Mouse (Mus musculus): ENCODE data around the gene Icmt. TPM values are rescaled to one million over a fixed set of nuclear protein-coding genes. Genes with fewer than 3 reads are reported as not detected.

Gene Icmt
- polyA plus RNA-seq, 1 experiment from 2014 or later = 19.3 TPM

DNA sequence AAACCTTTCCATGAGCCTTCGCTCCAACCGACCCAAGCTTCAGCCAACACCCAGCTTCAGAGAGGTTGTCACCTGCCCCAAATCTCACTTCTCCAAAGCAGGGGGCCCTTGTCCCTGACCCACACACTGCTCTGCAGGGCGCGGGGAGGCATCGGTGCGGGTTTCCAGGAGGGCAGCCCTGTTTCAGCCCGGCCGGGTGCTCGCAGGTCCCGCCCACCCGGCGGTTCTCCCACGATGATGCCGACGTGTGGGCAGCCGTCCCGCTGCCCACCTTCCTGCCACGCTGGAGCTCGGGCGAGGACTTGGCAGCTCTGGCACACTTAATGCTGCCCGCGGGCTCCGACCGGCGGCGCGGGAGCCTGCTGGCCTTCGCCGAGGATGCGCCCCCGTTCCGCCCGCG, 14.3 kb upstream of the Icmt start:
- 0 out of 2 replicates have a peak overlapping the region, but pooled peaks have one; percentile 38 for H3K9ac ChIP-seq (ENCODE audit: low read length)
- no peak for ATAC-seq (replicated peaks; ENCODE audit: extremely low read depth, insufficient read depth, low FRiP score)

DNA sequence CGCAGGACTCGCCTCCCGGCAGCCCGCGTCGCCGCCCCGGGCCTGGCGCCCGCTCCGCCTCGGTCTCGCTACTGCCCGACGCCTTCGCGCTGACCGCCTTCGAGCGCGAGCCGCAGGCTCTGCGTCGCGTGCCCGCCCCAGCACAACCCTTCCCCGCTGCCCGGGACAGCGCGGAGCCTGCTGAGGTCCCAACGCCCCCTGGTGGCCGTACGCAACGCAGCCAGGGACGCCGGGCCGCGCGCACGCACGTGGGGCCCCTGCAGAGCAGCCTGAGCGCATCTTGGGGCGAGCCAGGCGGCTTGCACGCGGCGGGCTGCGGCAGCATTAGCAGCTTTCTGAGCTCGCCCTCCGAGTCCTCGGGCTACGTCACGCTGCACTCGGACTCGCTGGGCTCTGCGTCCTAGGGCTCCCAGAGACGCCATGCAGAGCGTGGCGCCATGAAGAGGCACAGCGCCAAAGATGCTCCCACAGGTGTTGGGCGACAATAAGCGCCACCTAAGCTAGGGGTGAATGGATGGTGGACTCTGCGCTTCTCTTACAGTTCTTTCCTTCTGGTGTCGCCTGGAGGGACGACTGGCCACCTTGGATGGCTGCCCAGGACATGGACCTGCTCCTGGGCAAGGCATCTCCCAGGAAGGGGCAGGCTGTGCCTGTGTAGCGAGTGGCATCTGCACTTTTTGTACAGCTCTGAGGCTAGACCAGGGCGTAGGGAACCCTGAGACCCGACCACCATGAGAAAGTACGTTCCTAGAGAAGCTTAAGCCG, 13.7 kb upstream of the Icmt start:
- WGBS = 6% methylated on average over 70 of the region's 70 CpGs
- peak; percentile 82 for ATAC-seq (replicated peaks; ENCODE audit: extremely low read depth, insufficient read depth, low FRiP score)

More for the DNA sequence above, 14.3 kb upstream of the Icmt start:
- Histone ChIP-seq H3K27me3 (ENCODE audit: control insufficient read depth, insufficient read depth, low read length) (peaks cover 58% of the 10 kb centered on the region), H3K9me3 (replicated peaks; ENCODE audit: control insufficient read depth, low read length) (no peaks in the 10 kb centered on the region), H3K4me3 (ENCODE audit: low read length) (peak overlapping the region; percentile 34), H3K27ac (ENCODE audit: low read length) (no peak overlapping the region), H3K4me1 (ENCODE audit: control insufficient read depth, insufficient read depth, low read length) (peaks cover 13% of the 10 kb centered on the region), H3K36me3 (ENCODE audit: control insufficient read depth, insufficient read depth) (no peaks in the 10 kb centered on the region; the same call in 1 of the 2 replicates), H3K4me2 (ENCODE audit: low read depth, low read length) (peak overlapping the region; percentile 62)
- WGBS = 24% methylated on average over 34 of the region's 34 CpGs

GRCm38 (mm10) chr4:152285505-152285904, 11.5 kb upstream of the Icmt start:
- WGBS = 2% methylated on average over 10 of the region's 10 CpGs
- Histone ChIP-seq H3K36me3 (ENCODE audit: control insufficient read depth, insufficient read depth) (no peaks in the 10 kb centered on the region), H3K27me3 (ENCODE audit: control insufficient read depth, insufficient read depth, low read length) (peaks cover 79% of the 10 kb centered on the region), H3K9ac (ENCODE audit: low read length) (no peak overlapping the region), H3K4me1 (ENCODE audit: control insufficient read depth, insufficient read depth, low read length) (peaks cover 15% of the 10 kb centered on the region), H3K27ac (ENCODE audit: low read length) (no peak overlapping the region), H3K9me3 (replicated peaks; ENCODE audit: control insufficient read depth, low read length) (no peaks in the 10 kb centered on the region), H3K4me2 (ENCODE audit: low read depth, low read length) (no peak overlapping the region), H3K4me3 (ENCODE audit: low read length) (no peak overlapping the region)
- 0 out of 2 replicates have a peak, but pooled peaks have one; percentile 23 for ATAC-seq (replicated peaks; ENCODE audit: extremely low read depth, insufficient read depth, low FRiP score)

More for the DNA sequence above, 13.7 kb upstream of the Icmt start:
- H3K4me2 ChIP-seq (ENCODE audit: low read depth, low read length) = peak overlapping the region; percentile 62
- H3K27ac ChIP-seq (ENCODE audit: low read length) = no peak overlapping the region
- peaks cover 13% of the 10 kb centered on the region for H3K4me1 ChIP-seq (ENCODE audit: control insufficient read depth, insufficient read depth, low read length)
- H3K4me3 ChIP-seq (ENCODE audit: low read length) = peak overlapping the region; percentile 34
- H3K36me3 ChIP-seq (ENCODE audit: control insufficient read depth, insufficient read depth) = no peaks in the 10 kb centered on the region
- H3K27me3 ChIP-seq (ENCODE audit: control insufficient read depth, insufficient read depth, low read length) = peaks cover 65% of the 10 kb centered on the region
- H3K9me3 ChIP-seq (replicated peaks; ENCODE audit: control insufficient read depth, low read length) = no peaks in the 10 kb centered on the region
- 0 out of 2 replicates have a peak overlapping the region, but pooled peaks have one; percentile 38 for H3K9ac ChIP-seq (ENCODE audit: low read length)

GRCm38 (mm10) chr4:152286183-152286582, 10.8 kb upstream of the Icmt start:
- Histone ChIP-seq H3K4me3 (ENCODE audit: low read length) (no peak overlapping the region), H3K27me3 (ENCODE audit: control insufficient read depth, insufficient read depth, low read length) (peaks cover 83% of the 10 kb centered on the region), H3K9me3 (replicated peaks; ENCODE audit: control insufficient read depth, low read length) (no peaks in the 10 kb centered on the region), H3K36me3 (ENCODE audit: control insufficient read depth, insufficient read depth) (no peaks in the 10 kb centered on the region), H3K27ac (ENCODE audit: low read length) (no peak overlapping the region), H3K9ac (ENCODE audit: low read length) (no peak overlapping the region), H3K4me1 (ENCODE audit: control insufficient read depth, insufficient read depth, low read length) (peaks cover 17% of the 10 kb centered on the region), H3K4me2 (ENCODE audit: low read depth, low read length) (peak overlapping the region; percentile 16; the same call in 1 of the 2 replicates)
- no peak for ATAC-seq (replicated peaks; ENCODE audit: extremely low read depth, insufficient read depth, low FRiP score)
- WGBS = 4% methylated on average over 32 of the region's 32 CpGs

- Histone ChIP-seq H3K4me2 (ENCODE audit: low read depth, low read length) (no peak overlapping the region), H3K4me3 (ENCODE audit: low read length) (no peak overlapping the region), H3K36me3 (ENCODE audit: control insufficient read depth, insufficient read depth) (no peaks in the 10 kb centered on the region), H3K9me3 (replicated peaks; ENCODE audit: control insufficient read depth, low read length) (no peaks in the 10 kb centered on the region), H3K4me1 (ENCODE audit: control insufficient read depth, insufficient read depth, low read length) (peaks cover 17% of the 10 kb centered on the region), H3K27ac (ENCODE audit: low read length) (no peak overlapping the region), H3K9ac (ENCODE audit: low read length) (no peak overlapping the region), H3K27me3 (ENCODE audit: control insufficient read depth, insufficient read depth, low read length) (peaks cover 83% of the 10 kb centered on the region)
- 7% methylated on average over 26 of the region's 26 CpGs for WGBS
- ATAC-seq (replicated peaks; ENCODE audit: extremely low read depth, insufficient read depth, low FRiP score) = no peak
Observed at GRCm38 (mm10) chr4:152286887-152287286, 10.1 kb upstream of the Icmt start.

DNA sequence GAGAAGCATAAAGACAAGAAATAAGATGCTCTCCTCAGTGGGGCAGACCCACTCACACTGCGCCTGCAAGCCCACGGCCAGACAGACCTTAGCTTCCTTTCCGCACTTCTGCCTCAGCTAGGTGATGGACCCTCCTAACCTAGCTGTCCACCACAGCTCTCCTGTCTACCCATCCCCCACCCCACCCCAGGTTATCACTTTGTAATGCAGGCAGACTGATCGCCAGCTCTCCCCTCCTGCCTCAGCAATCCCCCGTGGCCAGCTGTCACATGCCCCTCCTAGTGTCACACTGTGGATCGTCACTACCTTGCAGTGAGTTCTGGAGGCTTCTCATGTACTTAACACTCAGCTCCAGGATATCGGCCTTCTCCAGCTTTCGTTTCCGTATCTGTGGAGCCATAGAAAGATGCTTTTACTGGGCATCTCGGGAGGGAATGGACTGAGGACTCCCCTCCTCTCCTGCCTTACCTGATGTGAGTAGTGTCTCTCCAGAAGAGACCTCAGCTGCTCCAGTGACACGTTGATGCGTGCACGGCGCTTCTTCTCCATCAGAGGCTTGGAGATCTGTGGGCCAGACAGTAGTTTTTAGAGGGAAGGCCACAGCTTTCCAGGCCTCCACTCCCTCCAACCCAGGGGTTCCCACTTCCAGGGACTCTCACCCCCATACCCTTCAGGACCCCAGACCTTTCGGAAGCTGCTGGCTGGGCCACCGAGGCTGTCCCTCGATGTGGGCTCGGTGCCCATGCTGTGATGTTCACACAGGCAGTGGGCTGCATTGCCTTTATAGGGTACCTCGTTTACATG, 9.5 kb upstream of the Icmt start:
- no peak overlapping the region for H3K9ac ChIP-seq (ENCODE audit: low read length)
- peaks cover 82% of the 10 kb centered on the region for H3K27me3 ChIP-seq (ENCODE audit: control insufficient read depth, insufficient read depth, low read length)
- 20% methylated on average over 19 of the region's 19 CpGs for WGBS
- no peak overlapping the region for H3K27ac ChIP-seq (ENCODE audit: low read length)
- H3K4me2 ChIP-seq (ENCODE audit: low read depth, low read length) = no peak overlapping the region
- no peaks in the 10 kb centered on the region for H3K36me3 ChIP-seq (ENCODE audit: control insufficient read depth, insufficient read depth)
- peaks cover 17% of the 10 kb centered on the region for H3K4me1 ChIP-seq (ENCODE audit: control insufficient read depth, insufficient read depth, low read length)
- no peak for ATAC-seq (replicated peaks; ENCODE audit: extremely low read depth, insufficient read depth, low FRiP score)
- H3K9me3 ChIP-seq (replicated peaks; ENCODE audit: control insufficient read depth, low read length) = no peaks in the 10 kb centered on the region
- H3K4me3 ChIP-seq (ENCODE audit: low read length) = no peak overlapping the region

GRCm38 (mm10) chr4:152288398-152288945, 8.6 kb upstream of the Icmt start:
- no peak overlapping the region for H3K4me2 ChIP-seq (ENCODE audit: low read depth, low read length)
- H3K4me1 ChIP-seq (ENCODE audit: control insufficient read depth, insufficient read depth, low read length) = peaks cover 10% of the 10 kb centered on the region
- ATAC-seq (replicated peaks; ENCODE audit: extremely low read depth, insufficient read depth, low FRiP score) = no peak
- no peak overlapping the region for H3K9ac ChIP-seq (ENCODE audit: low read length)
- H3K27me3 ChIP-seq (ENCODE audit: control insufficient read depth, insufficient read depth, low read length) = peaks cover 82% of the 10 kb centered on the region
- 58% methylated on average over 18 of the region's 18 CpGs for WGBS
- H3K36me3 ChIP-seq (ENCODE audit: control insufficient read depth, insufficient read depth) = no peaks in the 10 kb centered on the region
- H3K9me3 ChIP-seq (replicated peaks; ENCODE audit: control insufficient read depth, low read length) = no peaks in the 10 kb centered on the region
- H3K27ac ChIP-seq (ENCODE audit: low read length) = no peak overlapping the region
- H3K4me3 ChIP-seq (ENCODE audit: low read length) = no peak overlapping the region

DNA sequence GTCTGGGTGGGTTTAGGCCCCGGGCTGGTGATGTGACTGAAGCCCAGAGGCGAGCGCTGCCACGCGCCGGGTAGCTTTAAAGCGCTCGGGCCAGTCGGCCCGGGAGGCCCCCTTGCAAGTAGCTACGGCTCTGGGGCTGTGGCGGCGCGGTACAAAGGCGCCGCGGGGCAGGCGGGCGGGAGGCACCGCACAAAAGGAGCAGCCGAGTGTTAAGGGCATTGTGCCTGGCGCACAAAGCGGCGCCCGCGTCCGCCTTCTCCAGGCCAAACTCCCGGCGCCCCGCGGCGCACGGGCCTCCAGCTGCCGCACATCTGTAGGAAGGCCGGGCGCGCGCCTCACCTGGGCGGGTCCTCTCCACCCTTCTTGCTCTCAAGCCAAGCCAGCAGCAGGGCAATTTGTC, 6.6 kb upstream of the Icmt start:
- no peak overlapping the region for H3K9ac ChIP-seq (ENCODE audit: low read length)

More for the DNA sequence above, 6.6 kb upstream of the Icmt start:
- peak overlapping the region; percentile 27 for H3K4me3 ChIP-seq (ENCODE audit: low read length)
- no peaks in the 10 kb centered on the region for H3K36me3 ChIP-seq (ENCODE audit: control insufficient read depth, insufficient read depth)
- H3K9me3 ChIP-seq (replicated peaks; ENCODE audit: control insufficient read depth, low read length) = no peaks in the 10 kb centered on the region
- H3K4me1 ChIP-seq (ENCODE audit: control insufficient read depth, insufficient read depth, low read length) = peaks cover 15% of the 10 kb centered on the region
- H3K27ac ChIP-seq (ENCODE audit: low read length) = no peak overlapping the region
- no peak for ATAC-seq (replicated peaks; ENCODE audit: extremely low read depth, insufficient read depth, low FRiP score)
- peaks cover 69% of the 10 kb centered on the region for H3K27me3 ChIP-seq (ENCODE audit: control insufficient read depth, insufficient read depth, low read length)
- peak overlapping the region; percentile 34 for H3K4me2 ChIP-seq (ENCODE audit: low read depth, low read length)
- under 1% methylated on average over 39 of the region's 39 CpGs for WGBS

All from heart, embryonic 16.5 days (tissue).